ENCODE assay signal across 8 mouse cellular contexts in genomic region chr1:34578851-34579781, GRCm38 (mm10). TPM values are rescaled to one million over a fixed set of nuclear protein-coding genes. Genes with fewer than 3 reads are reported as not detected.
DNase-seq lines count a peak whose midpoint lies in the region; ATAC-seq lines count a peak whose summit lies in the region.

Amer3 (plus strand) TSS chr1:34579657.

- H3K4me2 ChIP-seq in intestine, embryonic 16.5 days (ENCODE audit: low read depth, low read length), result peak within 1 kb of the TSS; percentile 67

- H3K4me1 ChIP-seq in intestine, embryonic 16.5 days (ENCODE audit: control insufficient read depth, insufficient read depth, low read length), result peaks cover 7% of the 10 kb centered on the region

- no peaks in the 10 kb centered on the region for H3K9me3 ChIP-seq in intestine, embryonic 16.5 days (ENCODE audit: control insufficient read depth, low read length)

- H3K27me3 ChIP-seq in intestine, embryonic 16.5 days (replicated peaks; ENCODE audit: control insufficient read depth, insufficient read depth, low read length), result peaks cover 15% of the 10 kb centered on the region

- peak; percentile 96 for ATAC-seq in intestine, embryonic 16.5 days
- peak; percentile 99 for ATAC-seq in megakaryocyte progenitor cell, adult 5-6 weeks (replicated peaks; ENCODE audit: poor library complexity)
- ATAC-seq in monocyte, adult 5-6 weeks (replicated peaks; ENCODE audit: insufficient number of reproducible peaks, low FRiP score, low TSS enrichment, poor library complexity, severe bottlenecking), result no peak

- WGBS in intestine, embryonic 16.5 days, result under 1% methylated on average over 50 of the region's 53 CpGs

- intact Hi-C loops in left cerebral cortex, postnatal 14 days (cut with DNase I), result no loop called here

- no peak within 1 kb of the TSS for H3K9ac ChIP-seq in intestine, embryonic 16.5 days (ENCODE audit: low read depth, low read length)

- DNase-seq in ZHBTc4 (ENCODE audit: low read depth, low spot score), result peak; percentile 90
- peak; percentile 89 for DNase-seq in cerebellum, adult 8-10 months
- DNase-seq in frontal cortex, adult 2 months (ENCODE audit: extremely low spot score in 1 of 2, low spot score in 1 of 2), result peak; percentile 51 to 84
- peak; percentile 81 to 83 for DNase-seq in left cerebral cortex, postnatal 14 days (ENCODE audit: low spot score in 2 of 2)
- DNase-seq in right cerebral cortex, postnatal 14 days, result peak; percentile 85

- no peaks in the 10 kb centered on the region for H3K36me3 ChIP-seq in intestine, embryonic 16.5 days (ENCODE audit: control insufficient read depth, insufficient read depth, low read length)

- H3K4me3 ChIP-seq in intestine, embryonic 16.5 days (ENCODE audit: low read length), result peak within 1 kb of the TSS; percentile 42

- no peak within 1 kb of the TSS for H3K27ac ChIP-seq in intestine, embryonic 16.5 days (ENCODE audit: low read length)

RNA-seq across cellular contexts. Expression of gene Amer3, which starts in this region (rescaled TPM):
- polyA plus RNA-seq in frontal cortex, adult 2 months (2012; rRNA removed), result 11.8 and 13.4 TPM in 2 replicates
- 0.64 and 0.72 TPM in 2 replicates for polyA plus RNA-seq in intestine, embryonic 16.5 days (2015; fragmentation: Nextera tagmentation; extraction: Ambion mirVana)
- 10 to 100 TPM; 26.4 to 29.2 TPM for total RNA-seq in left cerebral cortex, postnatal 14 days (2021)
- total RNA-seq in megakaryocyte progenitor cell, adult 5-6 weeks (2015), result not detected in 2 replicates
- not detected in 2 replicates for total RNA-seq in megakaryocyte progenitor cell, adult 5-6 weeks (2017)
- total RNA-seq in monocyte, adult 5-6 weeks (2017), result not detected in 3 replicates

Comparison
In these comparisons a context has a peak if more than half of its experiments do, and no peak if none do; other contexts are left out.
1. RNA of gene Amer3 (total RNA-seq): 26.4 to 29.2 TPM in left cerebral cortex, postnatal 14 days; not detected in megakaryocyte progenitor cell, adult 5-6 weeks and not detected in monocyte, adult 5-6 weeks; every median in the first group is over 10 times any median in the second.
2. Peak in ATAC-seq, H3K4me3 ChIP-seq and H3K4me2 ChIP-seq in intestine, embryonic 16.5 days; RNA of the gene not detected or under 1 TPM.
3. Peak in ATAC-seq in megakaryocyte progenitor cell, adult 5-6 weeks; RNA of the gene not detected or under 1 TPM.
4. Peak in every context shown above with its lines, with median percentiles within 50 percentile points of each other: DNase-seq.